Comparison of ENCODE assay signal across 24 mouse cellular contexts in the genomic region with DNA sequence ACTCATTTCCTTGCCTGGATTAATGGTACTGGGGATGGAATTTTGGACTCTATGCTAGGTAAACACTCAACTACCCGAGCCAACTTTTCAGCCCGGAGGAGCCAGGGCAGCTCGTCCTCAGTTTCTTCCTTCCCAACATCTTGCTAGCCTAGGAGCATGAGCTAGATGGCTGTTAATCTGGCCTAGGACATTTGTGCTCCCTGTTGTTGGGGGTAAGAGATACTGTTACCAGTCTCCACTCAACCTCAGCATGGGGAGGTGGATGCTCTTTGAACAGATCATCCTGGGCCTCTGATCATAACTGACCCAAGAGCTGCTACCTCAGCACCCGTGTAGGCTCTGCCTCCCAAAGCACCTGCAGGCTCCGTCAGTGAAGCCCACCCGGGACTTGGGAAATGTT.
"Had no signal": no experiment of that assay in that cellular context is flagged by ENCODE, and none has a peak within 500 bp of the region (broad histone marks: within the 10 kb centered on the region; RNA-seq: fewer than 3 reads in every experiment).

No protein-coding gene starts in this region.

- ATAC-seq: forebrain, embryonic 16.5 days; hindbrain, embryonic 16.5 days; inflammation-experienced regulatory T-cells, adult 6 months; intestine, embryonic 15.5 days; intestine, postnatal 0 days had no signal

- H3K9me3 ChIP-seq: heart, embryonic 13.5 days; heart, embryonic 15.5 days; hindbrain, embryonic 10.5 days; hindbrain, embryonic 12.5 days; intestine, embryonic 15.5 days; limb, embryonic 10.5 days; limb, embryonic 12.5 days; liver, embryonic 13.5 days had no signal

- H3K36me3 ChIP-seq: heart, embryonic 15.5 days; hindbrain, embryonic 12.5 days; intestine, embryonic 15.5 days; limb, embryonic 12.5 days had no signal

- DNase-seq: gastrocnemius, adult 2 months; gastrocnemius, postnatal 10 days; gastrocnemius, postnatal 25 days; heart, adult 2 months; heart, postnatal 4 days; kidney, adult 18-20 months; kidney, postnatal 10 days; kidney, postnatal 36 days; liver; liver, embryonic 13.5 days had no signal

- H3K4me1 ChIP-seq: hindbrain, embryonic 10.5 days; hindbrain, embryonic 12.5 days had no signal

- H3K4me2 ChIP-seq: heart, embryonic 13.5 days; heart, embryonic 15.5 days; hindbrain, embryonic 12.5 days; hindbrain, embryonic 14.5 days; intestine, embryonic 15.5 days; limb, embryonic 12.5 days; liver, embryonic 13.5 days had no signal

- H3K27me3 ChIP-seq: heart, embryonic 13.5 days; heart, embryonic 15.5 days; hindbrain, embryonic 12.5 days; intestine, embryonic 15.5 days; limb, embryonic 12.5 days; liver, embryonic 13.5 days had no signal

- H3K9ac ChIP-seq: heart, embryonic 13.5 days; heart, embryonic 15.5 days; hindbrain, embryonic 12.5 days; hindbrain, embryonic 14.5 days; intestine, embryonic 15.5 days; limb, embryonic 12.5 days; liver, embryonic 13.5 days had no signal

- H3K27ac ChIP-seq: gastrocnemius, adult 2 months; heart, adult 2 months; heart, embryonic 13.5 days; heart, embryonic 15.5 days; hindbrain, embryonic 10.5 days; hindbrain, embryonic 12.5 days; hindbrain, embryonic 14.5 days; intestine, embryonic 15.5 days; layer of hippocampus, adult 2 months; left cerebral cortex, adult 2 months; limb, embryonic 10.5 days; limb, embryonic 12.5 days; liver, embryonic 13.5 days had no signal

- H3K4me3 ChIP-seq: gastrocnemius, adult 2 months; heart, adult 2 months; heart, embryonic 13.5 days; heart, embryonic 15.5 days; hindbrain, embryonic 10.5 days; hindbrain, embryonic 12.5 days; intestine, embryonic 15.5 days; layer of hippocampus, adult 2 months; left cerebral cortex, adult 2 months; limb, embryonic 10.5 days; limb, embryonic 12.5 days; liver, embryonic 13.5 days had no signal
